In the genomic region with DNA sequence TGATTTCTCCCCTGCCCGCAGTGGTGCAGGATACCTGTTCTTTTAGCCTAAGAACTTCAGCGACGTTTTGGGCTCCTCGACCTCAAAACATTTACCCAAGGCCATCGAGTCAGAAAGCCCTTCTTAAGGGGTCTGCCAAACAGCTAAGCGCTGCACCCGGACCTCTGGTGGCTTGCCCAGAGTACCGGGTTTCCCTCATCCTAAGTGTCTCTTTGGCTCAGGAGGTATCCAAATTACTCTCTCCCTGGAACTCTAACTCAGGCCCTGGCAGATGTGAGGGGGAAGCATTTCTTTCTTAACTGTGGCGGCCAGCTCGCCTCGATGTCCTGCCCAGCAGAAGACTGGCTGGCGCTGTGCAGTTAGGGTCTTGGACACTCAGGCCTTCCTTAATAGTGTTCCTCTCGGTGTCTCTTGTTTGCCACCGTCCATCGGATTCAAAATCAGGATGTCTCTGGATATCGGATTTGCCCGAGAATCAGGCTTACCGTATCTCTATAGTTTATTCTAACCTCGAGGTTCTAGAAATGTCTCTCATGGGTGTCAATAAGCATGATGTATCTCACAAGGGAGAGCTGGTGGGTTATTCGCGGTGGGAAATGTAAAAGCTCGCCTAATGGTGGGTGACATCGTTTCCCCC, we compare ENCODE assay signal across 16 mouse cellular contexts.
A peak's percentile ranks its signal among the peaks of the same experiment; 100 is the strongest.
DNase-seq lines count a peak whose midpoint lies in the region; ATAC-seq and TF ChIP-seq lines count a peak whose summit lies in the region.
"Had no signal": no experiment of that assay in that cellular context is flagged by ENCODE, and none has a peak within 500 bp of the region (broad histone marks: within the 10 kb centered on the region; RNA-seq: fewer than 3 reads in every experiment).

No protein-coding gene starts in this region.

- WGBS in forebrain, embryonic 16.5 days: 11% methylated on average over 23 of the region's 23 CpGs
- 5% methylated on average over 23 of the region's 23 CpGs for WGBS in midbrain, embryonic 12.5 days
- 7% methylated on average over 23 of the region's 23 CpGs for WGBS in neural tube, embryonic 14.5 days

- no peaks in the 10 kb centered on the region for H3K9me3 ChIP-seq in forebrain, embryonic 16.5 days (ENCODE audit: control insufficient read depth, low read length)
- H3K9me3 ChIP-seq in midbrain, embryonic 12.5 days: no peaks in the 10 kb centered on the region
- no peaks in the 10 kb centered on the region for H3K9me3 ChIP-seq in neural tube, embryonic 14.5 days (ENCODE audit: control insufficient read depth, low read length)
- H3K9me3 ChIP-seq: lung, embryonic 15.5 days; megakaryocyte, embryonic 14.5 days had no signal

- H3K27me3 ChIP-seq in forebrain, embryonic 16.5 days (replicated peaks; ENCODE audit: control insufficient read depth, insufficient read depth, low read length): no peaks in the 10 kb centered on the region
- H3K27me3 ChIP-seq in midbrain, embryonic 12.5 days: peaks cover 98% of the 10 kb centered on the region
- peaks cover 2% of the 10 kb centered on the region; the same call in 1 of the 2 replicates for H3K27me3 ChIP-seq in neural tube, embryonic 14.5 days (ENCODE audit: control insufficient read depth, insufficient read depth, low read length)

- H3K4me2 ChIP-seq in forebrain, embryonic 16.5 days (ENCODE audit: low read length): peak overlapping the region; percentile 75
- H3K4me2 ChIP-seq in midbrain, embryonic 12.5 days (replicated peaks): peak overlapping the region; percentile 55
- peak overlapping the region; percentile 57; the same call in 1 of the 2 replicates for H3K4me2 ChIP-seq in neural tube, embryonic 14.5 days (ENCODE audit: low read depth, low read length)

- no peaks in the 10 kb centered on the region for H3K36me3 ChIP-seq in forebrain, embryonic 16.5 days (ENCODE audit: control insufficient read depth, insufficient read depth)
- H3K36me3 ChIP-seq in midbrain, embryonic 12.5 days: 0 out of 2 replicates have a peak, but pooled peaks cover 4% of the 10 kb centered on the region
- no peaks in the 10 kb centered on the region for H3K36me3 ChIP-seq in neural tube, embryonic 14.5 days (ENCODE audit: control insufficient read depth, insufficient read depth, low read length)
- H3K36me3 ChIP-seq: lung, embryonic 15.5 days had no signal

- H3K27ac ChIP-seq in layer of hippocampus, adult 2 months: peak overlapping the region; percentile 86
- H3K27ac ChIP-seq in forebrain, embryonic 16.5 days (ENCODE audit: low read length): peak overlapping the region; percentile 98
- H3K27ac ChIP-seq in midbrain, embryonic 12.5 days (replicated peaks): peak overlapping the region; percentile 92
- H3K27ac ChIP-seq in neural tube, embryonic 14.5 days (ENCODE audit: low read depth, low read length): peak overlapping the region; percentile 91
- H3K27ac ChIP-seq: lung, embryonic 15.5 days had no signal

- DNase-seq in layer of hippocampus, adult 2 months (ENCODE audit: low spot score in 2 of 2): no peak
- DNase-seq in layer of hippocampus, postnatal 36 days: no peak
- DNase-seq in right cerebral cortex, postnatal 4 days: no peak
- DNase-seq in kidney, adult 11 months: no peak
- DNase-seq: adrenal gland, postnatal 25 days; heart, adult 18-20 months; heart, postnatal 10 days; kidney, adult 8-10 months; liver; right cerebral cortex, postnatal 14 days had no signal

- no peak for TF ChIP-seq CTCF in layer of hippocampus, adult 2 months (conservative IDR thresholded peaks at IDR 0.05)

- peak overlapping the region; percentile 83 for H3K9ac ChIP-seq in forebrain, embryonic 16.5 days (replicated peaks; ENCODE audit: low read depth, low read length)
- H3K9ac ChIP-seq in midbrain, embryonic 12.5 days (replicated peaks): peak overlapping the region; percentile 43
- peak overlapping the region; percentile 67; the same call in 1 of the 2 replicates for H3K9ac ChIP-seq in neural tube, embryonic 14.5 days (replicated peaks; ENCODE audit: low read depth, low read length)
- H3K9ac ChIP-seq: lung, embryonic 15.5 days had no signal

- H3K4me1 ChIP-seq in forebrain, embryonic 16.5 days (replicated peaks; ENCODE audit: control insufficient read depth, insufficient read depth, low read length): peaks cover 69% of the 10 kb centered on the region
- peaks cover 78% of the 10 kb centered on the region for H3K4me1 ChIP-seq in midbrain, embryonic 12.5 days
- H3K4me1 ChIP-seq in neural tube, embryonic 14.5 days (ENCODE audit: control insufficient read depth, insufficient read depth, low read length): peaks cover 21% of the 10 kb centered on the region; the same call in 1 of the 2 replicates

- no peak for ATAC-seq in forebrain, embryonic 16.5 days
- no peak for ATAC-seq in midbrain, embryonic 12.5 days (ENCODE audit: low FRiP score, low read depth)
- ATAC-seq in neural tube, embryonic 14.5 days (ENCODE audit: low read depth): no peak
- ATAC-seq in megakaryocyte, adult 5-6 weeks (ENCODE audit: poor library complexity, severe bottlenecking): no peak

- no peak overlapping the region; the same call in 1 of the 2 replicates for H3K4me3 ChIP-seq in layer of hippocampus, adult 2 months
- 0 out of 2 replicates have a peak overlapping the region, but pooled peaks have one; percentile 1 for H3K4me3 ChIP-seq in forebrain, embryonic 16.5 days (replicated peaks; ENCODE audit: low read length)
- no peak overlapping the region for H3K4me3 ChIP-seq in midbrain, embryonic 12.5 days
- H3K4me3 ChIP-seq in neural tube, embryonic 14.5 days (ENCODE audit: low read depth, low read length): no peak overlapping the region
- H3K4me3 ChIP-seq: megakaryocyte, embryonic 14.5 days had no signal
